Mouse (Mus musculus) hindbrain, embryonic 11.5 days (tissue): ENCODE results near the gene Nsf. TPM values are rescaled to one million over a fixed set of nuclear protein-coding genes. Genes with fewer than 3 reads are reported as not detected.

ENCODE experiments used
- ATAC-seq: fragments of 200-750 bp; cut with Nextera tagmentation; 2 replicates; pipeline ENCODE4 v1.8.0; 2017; ENCODE audit warnings: mild to moderate bottlenecking, moderate TSS enrichment, moderate library complexity; ENCODE audit not compliant: low FRiP score
- DNase-seq: peaks from one replicate; pipeline ENCODE4 v3.0.0-alpha.2; 2015; ENCODE audit warnings: low spot score
- H3K27ac ChIP-seq: fragments of 300-500 bp; sonication (generic); 2 replicates; pipeline ENCODE4 v1.5.1; 2014; ENCODE audit warnings: mild to moderate bottlenecking, low read depth, low read length
- H3K27me3 ChIP-seq: fragments of 300-500 bp; sonication (generic); 2 replicates; pipeline ENCODE4 v1.6.1; 2014; ENCODE audit warnings: mild to moderate bottlenecking, low read length, moderate library complexity, mixed read lengths; ENCODE audit not compliant: control insufficient read depth, insufficient read depth
- H3K36me3 ChIP-seq: fragments of 300-500 bp; sonication (generic); 2 replicates; pipeline ENCODE4 v1.6.1; 2014; ENCODE audit warnings: mild to moderate bottlenecking, low read length, moderate library complexity, mixed read lengths; ENCODE audit not compliant: control insufficient read depth, insufficient read depth
- H3K4me1 ChIP-seq: fragments of 300-500 bp; sonication (generic); replicated peaks from 2 replicates; pipeline ENCODE4 v1.6.1; 2014; ENCODE audit warnings: low read length, mixed read lengths; ENCODE audit not compliant: control insufficient read depth, insufficient read depth
- H3K4me2 ChIP-seq: fragments of 300-500 bp; sonication (generic); replicated peaks from 2 replicates; pipeline ENCODE4 v1.6.1; 2014; ENCODE audit warnings: mild to moderate bottlenecking, low read depth, low read length
- H3K4me3 ChIP-seq: fragments of 300-500 bp; sonication (generic); 2 replicates; pipeline ENCODE4 v1.5.1; 2014; ENCODE audit warnings: low read depth, low read length
- H3K9ac ChIP-seq: fragments of 300-500 bp; sonication (generic); 2 replicates; pipeline ENCODE4 v1.6.1; 2014; ENCODE audit warnings: low read depth, low read length
- H3K9me3 ChIP-seq: fragments of 300-500 bp; sonication (generic); 2 replicates; pipeline ENCODE4 v1.6.1; 2016; ENCODE audit warnings: low read length; ENCODE audit not compliant: control insufficient read depth
- WGBS: fragments of 180-500 bp; shearing (Covaris S2); extraction: QIAGEN DNeasy Blood & Tissue Kit; methylation state at CpG from one replicate; pipeline ENCODE4 v1.1.7; 2014; 5-methylcytosine and 5-hydroxymethylcytosine counted together
- polyA plus RNA-seq: library from polyadenylated mRNA; unstranded; fragments of >200 nt; fragmentation: Nextera tagmentation; extraction: Ambion mirVana; gene quantifications from 2 replicates; pipeline ENCODE4 v1.2.1, GENCODE M21; 2014

The Nsf gene
- polyA plus RNA-seq, 1 experiment from 2014 or later: 59.7 TPM

DNA sequence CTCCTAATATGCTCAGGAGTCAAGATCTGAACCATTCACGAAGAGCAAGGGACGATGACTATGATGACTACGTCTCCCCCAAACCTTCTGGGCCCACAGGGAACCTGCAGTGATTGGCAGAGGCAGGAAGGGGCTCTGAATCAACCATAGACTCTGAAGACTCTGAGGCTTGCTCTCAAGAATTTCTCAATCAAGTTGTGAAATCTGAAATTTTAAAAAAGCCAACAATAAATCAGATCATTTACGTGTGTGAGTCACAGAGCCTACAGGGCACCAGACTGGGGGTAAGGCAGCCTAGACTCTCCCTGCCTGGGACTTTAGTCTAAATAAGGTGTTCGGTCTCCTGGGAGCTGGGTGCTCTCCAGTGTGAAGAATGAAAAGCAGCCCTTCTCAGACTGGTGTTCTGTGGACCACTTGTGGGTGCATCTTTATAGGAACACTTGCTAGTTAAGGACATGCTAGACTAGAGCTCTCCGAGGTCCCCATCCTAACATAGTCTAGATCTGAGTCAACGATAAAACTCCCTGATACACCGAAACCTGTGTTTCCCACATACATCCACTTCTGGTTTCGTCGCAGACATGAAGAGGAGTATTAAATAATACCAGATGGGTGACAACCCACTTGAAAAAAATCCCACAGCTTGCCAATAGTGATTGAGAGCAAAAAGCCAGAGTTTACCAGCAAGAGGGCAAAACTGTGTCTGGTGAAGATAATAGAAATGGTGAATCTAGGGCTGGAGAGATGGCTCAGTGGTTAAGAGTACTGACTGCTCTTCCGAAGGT, 56.7 kb downstream of the Nsf start:
- DNase-seq (no peak), ATAC-seq (no peak)
- Histone ChIP-seq H3K9ac (no peak overlapping the region), H3K9me3 (no peaks in the 10 kb centered on the region), H3K27me3 (no peaks in the 10 kb centered on the region), H3K4me2 (no peak overlapping the region), H3K4me3 (no peak overlapping the region), H3K27ac (no peak overlapping the region), H3K36me3 (no peaks in the 10 kb centered on the region), H3K4me1 (no peaks in the 10 kb centered on the region)
- WGBS: 95% methylated on average over 11 of the region's 11 CpGs

- no peaks in the 10 kb centered on the region for H3K4me1 ChIP-seq
- no peak overlapping the region for H3K4me3 ChIP-seq
- DNase-seq (no peak), ATAC-seq (no peak)
- no peaks in the 10 kb centered on the region for H3K9me3 ChIP-seq
- no peaks in the 10 kb centered on the region for H3K36me3 ChIP-seq
- no peak overlapping the region for H3K9ac ChIP-seq
- 86% methylated on average over 4 of the region's 4 CpGs for WGBS
- H3K27ac ChIP-seq: no peak overlapping the region
- H3K27me3 ChIP-seq: no peaks in the 10 kb centered on the region
- no peak overlapping the region for H3K4me2 ChIP-seq
Observed at GRCm38 (mm10) chr11:103896056-103896455, 57.8 kb downstream of the Nsf start.

- DNase-seq (no peak), ATAC-seq (no peak)
- WGBS: 89% methylated on average over 10 of the region's 10 CpGs
- H3K9me3 ChIP-seq: no peaks in the 10 kb centered on the region
- H3K36me3 ChIP-seq: no peaks in the 10 kb centered on the region
- no peak overlapping the region for H3K9ac ChIP-seq
- H3K4me3 ChIP-seq: no peak overlapping the region
- no peak overlapping the region for H3K27ac ChIP-seq
- no peaks in the 10 kb centered on the region for H3K4me1 ChIP-seq
- no peak overlapping the region for H3K4me2 ChIP-seq
- no peaks in the 10 kb centered on the region for H3K27me3 ChIP-seq
Observed at GRCm38 (mm10) chr11:103892831-103893230, 61.0 kb downstream of the Nsf start.

GRCm38 (mm10) chr11:103891781-103892180, 62.1 kb downstream of the Nsf start:
- H3K27me3 ChIP-seq: no peaks in the 10 kb centered on the region
- H3K36me3 ChIP-seq: no peaks in the 10 kb centered on the region
- H3K9ac ChIP-seq: no peak overlapping the region
- ATAC-seq: no peak
- no peaks in the 10 kb centered on the region for H3K9me3 ChIP-seq
- no peak overlapping the region for H3K4me2 ChIP-seq
- 77% methylated on average over 10 of the region's 10 CpGs for WGBS
- DNase-seq: no peak
- H3K4me1 ChIP-seq: no peaks in the 10 kb centered on the region
- H3K27ac ChIP-seq: no peak overlapping the region
- no peak overlapping the region for H3K4me3 ChIP-seq

GRCm38 (mm10) chr11:103890337-103891186, 63.3 kb downstream of the Nsf start:
- H3K4me1 ChIP-seq: no peaks in the 10 kb centered on the region
- no peaks in the 10 kb centered on the region for H3K9me3 ChIP-seq
- no peak overlapping the region for H3K27ac ChIP-seq
- no peak overlapping the region for H3K9ac ChIP-seq
- no peak overlapping the region for H3K4me3 ChIP-seq
- ATAC-seq (no peak), DNase-seq (no peak)
- no peaks in the 10 kb centered on the region for H3K36me3 ChIP-seq
- H3K27me3 ChIP-seq: no peaks in the 10 kb centered on the region
- WGBS: 84% methylated on average over 23 of the region's 23 CpGs
- no peak overlapping the region for H3K4me2 ChIP-seq

- no peak for ATAC-seq
- Histone ChIP-seq H3K9me3 (no peaks in the 10 kb centered on the region), H3K4me3 (no peak overlapping the region), H3K9ac (no peak overlapping the region), H3K27me3 (no peaks in the 10 kb centered on the region), H3K27ac (no peak overlapping the region), H3K36me3 (no peaks in the 10 kb centered on the region), H3K4me1 (0 out of 2 replicates have a peak, but pooled peaks cover 2% of the 10 kb centered on the region), H3K4me2 (no peak overlapping the region)
- no peak for DNase-seq
- WGBS: 95% methylated on average over 11 of the region's 11 CpGs
Observed at GRCm38 (mm10) chr11:103887724-103888410, 66.0 kb downstream of the Nsf start.

- ATAC-seq (no peak; the same call in 1 of the 2 replicates), DNase-seq (peak; percentile 63)
- WGBS: 6% methylated on average over 13 of the region's 13 CpGs
- H3K9ac ChIP-seq: no peak overlapping the region; the same call in 1 of the 2 replicates
- H3K27me3 ChIP-seq: no peaks in the 10 kb centered on the region
- no peaks in the 10 kb centered on the region for H3K36me3 ChIP-seq
- peak overlapping the region; percentile 12; the same call in 1 of the 2 replicates for H3K4me3 ChIP-seq
- H3K27ac ChIP-seq: peak overlapping the region; percentile 4; the same call in 1 of the 2 replicates
- H3K9me3 ChIP-seq: no peaks in the 10 kb centered on the region
- H3K4me2 ChIP-seq: 0 out of 2 replicates have a peak overlapping the region, but pooled peaks have one; percentile 12
- 0 out of 2 replicates have a peak, but pooled peaks cover 2% of the 10 kb centered on the region for H3K4me1 ChIP-seq
Observed at GRCm38 (mm10) chr11:103884749-103885383, 69.0 kb downstream of the Nsf start.

GRCm38 (mm10) chr11:103883793-103884192, 70.1 kb downstream of the Nsf start:
- Histone ChIP-seq H3K9me3 (no peaks in the 10 kb centered on the region), H3K4me3 (no peak overlapping the region), H3K36me3 (no peaks in the 10 kb centered on the region), H3K27me3 (no peaks in the 10 kb centered on the region), H3K9ac (no peak overlapping the region), H3K4me1 (0 out of 2 replicates have a peak, but pooled peaks cover 2% of the 10 kb centered on the region), H3K27ac (no peak overlapping the region), H3K4me2 (no peak overlapping the region)
- 92% methylated on average over 10 of the region's 10 CpGs for WGBS
- no peak for DNase-seq
- ATAC-seq: no peak
